Mouse (Mus musculus) cerebellum, adult 2 months (tissue): ENCODE results near the gene Cdc45. TPM values are rescaled to one million over a fixed set of nuclear protein-coding genes. Genes with fewer than 3 reads are reported as not detected.

ENCODE experiments used
- DNase-seq, 2 experiments: peaks; one replicate each; pipeline ENCODE4 v3.0.0; 2021
- H3K27ac ChIP-seq: fragments of 200-500 bp; 2 replicates; pipeline ENCODE4 v1.5.1; 2012; ENCODE audit warnings: low read length, control low read depth, inconsistent platforms; ENCODE audit not compliant: insufficient read depth
- H3K27me3 ChIP-seq: fragments of 200-500 bp; 2 replicates; pipeline ENCODE4 v1.6.1; 2012; ENCODE audit warnings: inconsistent platforms, mild to moderate bottlenecking, low read length, moderate library complexity; ENCODE audit not compliant: control insufficient read depth, insufficient read depth
- H3K4me1 ChIP-seq: fragments of 200-500 bp; 2 replicates; pipeline ENCODE4 v1.6.1; 2011; ENCODE audit warnings: low read length; ENCODE audit not compliant: control insufficient read depth, insufficient read depth
- H3K4me3 ChIP-seq: fragments of 200-500 bp; replicated peaks from 2 replicates; pipeline ENCODE3; 2011; ENCODE audit warnings: mild to moderate bottlenecking, low read depth, low read length, control low read depth; ENCODE audit not compliant: insufficient read depth
- CTCF ChIP-seq: fragments of 200-500 bp; IDR thresholded peaks from 2 replicates; pipeline ENCODE4 v1.5.1; 2011; ENCODE audit warnings: low read depth, mild to moderate bottlenecking, control low read depth, low read length, moderate library complexity, borderline replicate concordance; ENCODE audit not compliant: insufficient read depth
- POLR2A ChIP-seq: fragments of 200-500 bp; IDR thresholded peaks from 2 replicates; pipeline ENCODE4 v1.6.1; 2011; ENCODE audit warnings: low read length, control low read depth, borderline replicate concordance; ENCODE audit not compliant: insufficient read depth
- WGBS: fragments of 180-500 bp; shearing (Covaris S2); methylation state at CpG from one replicate; pipeline ENCODE4 v1.1.7; 2018; 5-methylcytosine and 5-hydroxymethylcytosine counted together
- polyA plus RNA-seq: library from polyadenylated mRNA; depleted of rRNA; stranded (reverse); fragments of >200 nt; gene quantifications from 2 replicates; pipeline ENCODE4 v1.2.3, GENCODE M21; 2012

The Cdc45 gene
- polyA plus RNA-seq, 1 experiment: 4.9 TPM

- TF ChIP-seq POLR2A (no peak), CTCF (no peak)
- H3K27ac ChIP-seq: no peak overlapping the region
- WGBS: 27% methylated on average over 3 of the region's 3 CpGs
These were observed 24.3 kb upstream of the Cdc45 start for GRCm38 (mm10) chr16:18836073-18836467.

GRCm38 (mm10) chr16:18833486-18833885 is 21.7 kb upstream of the Cdc45 start:
- no peak overlapping the region for H3K4me3 ChIP-seq
- no peaks in the 10 kb centered on the region for H3K27me3 ChIP-seq
- no peak for DNase-seq
- no peaks in the 10 kb centered on the region for H3K4me1 ChIP-seq
- no peak overlapping the region for H3K27ac ChIP-seq
- TF ChIP-seq POLR2A: no peak
- TF ChIP-seq CTCF: no peak
- 53% methylated on average over 2 of the region's 2 CpGs for WGBS

More at GRCm38 (mm10) chr16:18836073-18836467, 24.3 kb upstream of the Cdc45 start:
- peak overlapping the region; percentile 77 for H3K4me3 ChIP-seq
- DNase-seq: no peak
- H3K4me1 ChIP-seq: no peaks in the 10 kb centered on the region
- H3K27me3 ChIP-seq: no peaks in the 10 kb centered on the region

GRCm38 (mm10) chr16:18829102-18829501 is 17.3 kb upstream of the Cdc45 start:
- no peak for DNase-seq
- WGBS: 82% methylated on average over 6 of the region's 6 CpGs
- no peak for TF ChIP-seq POLR2A
- Histone ChIP-seq H3K4me3 (no peak overlapping the region), H3K27ac (no peak overlapping the region), H3K27me3 (no peaks in the 10 kb centered on the region), H3K4me1 (no peaks in the 10 kb centered on the region)

- 95% methylated on average over 3 of the region's 3 CpGs for WGBS
- TF ChIP-seq CTCF: no peak
- TF ChIP-seq POLR2A: no peak
These were observed 16.8 kb upstream of the Cdc45 start for GRCm38 (mm10) chr16:18828630-18829029.

GRCm38 (mm10) chr16:18822925-18823324 is 11.1 kb upstream of the Cdc45 start:
- H3K27ac ChIP-seq: no peak overlapping the region

More at GRCm38 (mm10) chr16:18828630-18829029, 16.8 kb upstream of the Cdc45 start:
- DNase-seq: no peak
- Histone ChIP-seq H3K27ac (no peak overlapping the region), H3K4me3 (no peak overlapping the region), H3K27me3 (no peaks in the 10 kb centered on the region), H3K4me1 (no peaks in the 10 kb centered on the region)

GRCm38 (mm10) chr16:18822356-18822755 is 10.6 kb upstream of the Cdc45 start:
- H3K27ac ChIP-seq: no peak overlapping the region
- 67% methylated on average over 1 of the region's 1 CpGs for WGBS

More at GRCm38 (mm10) chr16:18822925-18823324, 11.1 kb upstream of the Cdc45 start:
- H3K4me3 ChIP-seq: no peak overlapping the region
- no peaks in the 10 kb centered on the region for H3K27me3 ChIP-seq
- TF ChIP-seq POLR2A: no peak
- TF ChIP-seq CTCF: no peak
- WGBS: 37% methylated on average over 4 of the region's 4 CpGs
- no peak for DNase-seq
- H3K4me1 ChIP-seq: no peaks in the 10 kb centered on the region

GRCm38 (mm10) chr16:18812385-18812910 is 661 bp upstream of the Cdc45 start:
- peak overlapping the region; percentile 84 for H3K4me3 ChIP-seq
- H3K27me3 ChIP-seq: no peaks in the 10 kb centered on the region
- peak overlapping the region; percentile 12; the same call in 1 of the 2 replicates for H3K27ac ChIP-seq
- DNase-seq: no peak
- no peak for TF ChIP-seq POLR2A
- TF ChIP-seq CTCF: no peak
- WGBS: 2% methylated on average over 31 of the region's 31 CpGs
- H3K4me1 ChIP-seq: no peaks in the 10 kb centered on the region; the same call in 1 of the 2 replicates

More at GRCm38 (mm10) chr16:18822356-18822755, 10.6 kb upstream of the Cdc45 start:
- DNase-seq: no peak
- H3K4me1 ChIP-seq: no peaks in the 10 kb centered on the region
- no peaks in the 10 kb centered on the region for H3K27me3 ChIP-seq
- H3K4me3 ChIP-seq: no peak overlapping the region
- TF ChIP-seq POLR2A (no peak), CTCF (no peak)

GRCm38 (mm10) chr16:18811032-18811431 is 755 bp downstream of the Cdc45 start:
- WGBS: 5% methylated on average over 5 of the region's 5 CpGs
- H3K27ac ChIP-seq: no peak overlapping the region
- no peak for TF ChIP-seq CTCF
- no peak for TF ChIP-seq POLR2A
- no peaks in the 10 kb centered on the region; the same call in 1 of the 2 replicates for H3K4me1 ChIP-seq
- DNase-seq: no peak
- peak overlapping the region; percentile 84 for H3K4me3 ChIP-seq
- H3K27me3 ChIP-seq: no peaks in the 10 kb centered on the region

GRCm38 (mm10) chr16:18809001-18809400 is 2.8 kb downstream of the Cdc45 start:
- no peaks in the 10 kb centered on the region; the same call in 1 of the 2 replicates for H3K4me1 ChIP-seq
- DNase-seq: no peak
- no peaks in the 10 kb centered on the region for H3K27me3 ChIP-seq
- WGBS: 93% methylated on average over 5 of the region's 5 CpGs
- H3K4me3 ChIP-seq: no peak overlapping the region
- TF ChIP-seq POLR2A (no peak), CTCF (no peak)
- H3K27ac ChIP-seq: no peak overlapping the region
